Mouse (Mus musculus): Measurements from ENCODE around the gene Akap2. TPM values are rescaled to one million over a fixed set of nuclear protein-coding genes. Genes with fewer than 3 reads are reported as not detected.
A peak's percentile ranks its signal among the peaks of the same experiment; 100 is the strongest.

Gene Akap2
- polyA plus RNA-seq, 1 experiment from 2014 or later: 11.4 TPM

- Histone ChIP-seq H3K4me1 (replicated peaks; ENCODE audit: control insufficient read depth, insufficient read depth) (no peaks in the 10 kb centered on the region), H3K27me3 (ENCODE audit: control insufficient read depth, insufficient read depth, low read length) (no peaks in the 10 kb centered on the region), H3K9me3 (ENCODE audit: control insufficient read depth, low read length) (no peaks in the 10 kb centered on the region), H3K36me3 (ENCODE audit: control insufficient read depth, insufficient read depth, low read length) (no peaks in the 10 kb centered on the region), H3K4me2 (replicated peaks; ENCODE audit: low read depth) (no peak overlapping the region), H3K27ac (replicated peaks) (no peak overlapping the region), H3K4me3 (ENCODE audit: low read depth, low read length) (no peak overlapping the region), H3K9ac (ENCODE audit: low read length) (no peak overlapping the region)
- no peak; the same call in 1 of the 2 replicates for ATAC-seq (ENCODE audit: low FRiP score, low TSS enrichment)
- WGBS: 69% methylated on average over 11 of the region's 11 CpGs
- TF ChIP-seq EP300 (optimal IDR thresholded peaks at IDR 0.05): no peak
- TF ChIP-seq CTCF (IDR thresholded peaks at IDR 0.05; ENCODE audit: low read depth): no peak
- no peak for DNase-seq (ENCODE audit: low spot score)
Measured at GRCm38 (mm10) chr4:57703574-57704470, 13.6 kb upstream of the Akap2 start.

GRCm38 (mm10) chr4:57704575-57704974 is 12.9 kb upstream of the Akap2 start:
- Histone ChIP-seq H3K9me3 (ENCODE audit: control insufficient read depth, low read length) (no peaks in the 10 kb centered on the region), H3K9ac (ENCODE audit: low read length) (no peak overlapping the region), H3K36me3 (ENCODE audit: control insufficient read depth, insufficient read depth, low read length) (no peaks in the 10 kb centered on the region), H3K27ac (replicated peaks) (no peak overlapping the region), H3K27me3 (ENCODE audit: control insufficient read depth, insufficient read depth, low read length) (no peaks in the 10 kb centered on the region), H3K4me3 (ENCODE audit: low read depth, low read length) (no peak overlapping the region), H3K4me2 (replicated peaks; ENCODE audit: low read depth) (no peak overlapping the region), H3K4me1 (replicated peaks; ENCODE audit: control insufficient read depth, insufficient read depth) (no peaks in the 10 kb centered on the region)
- DNase-seq (ENCODE audit: low spot score) (no peak), ATAC-seq (ENCODE audit: low FRiP score, low TSS enrichment) (no peak)
- 88% methylated on average over 7 of the region's 7 CpGs for WGBS
- TF ChIP-seq CTCF (IDR thresholded peaks at IDR 0.05; ENCODE audit: low read depth): no peak

- H3K27ac ChIP-seq (replicated peaks): no peak overlapping the region
- no peak overlapping the region for H3K4me2 ChIP-seq (replicated peaks; ENCODE audit: low read depth)
- no peaks in the 10 kb centered on the region for H3K4me1 ChIP-seq (replicated peaks; ENCODE audit: control insufficient read depth, insufficient read depth)
- no peak for ATAC-seq (ENCODE audit: low FRiP score, low TSS enrichment)
- DNase-seq (ENCODE audit: low spot score): no peak
- H3K36me3 ChIP-seq (ENCODE audit: control insufficient read depth, insufficient read depth, low read length): no peaks in the 10 kb centered on the region
- H3K9ac ChIP-seq (ENCODE audit: low read length): no peak overlapping the region
- no peak overlapping the region for H3K4me3 ChIP-seq (ENCODE audit: low read depth, low read length)
- no peaks in the 10 kb centered on the region for H3K27me3 ChIP-seq (ENCODE audit: control insufficient read depth, insufficient read depth, low read length)
- no peaks in the 10 kb centered on the region for H3K9me3 ChIP-seq (ENCODE audit: control insufficient read depth, low read length)
- TF ChIP-seq EP300 (optimal IDR thresholded peaks at IDR 0.05): no peak
- no peak for TF ChIP-seq CTCF (IDR thresholded peaks at IDR 0.05; ENCODE audit: low read depth)
Measured at GRCm38 (mm10) chr4:57715849-57716248, 1.6 kb upstream of the Akap2 start.

- Histone ChIP-seq H3K9me3 (ENCODE audit: control insufficient read depth, low read length) (no peaks in the 10 kb centered on the region), H3K4me1 (replicated peaks; ENCODE audit: control insufficient read depth, insufficient read depth) (no peaks in the 10 kb centered on the region), H3K27me3 (ENCODE audit: control insufficient read depth, insufficient read depth, low read length) (no peaks in the 10 kb centered on the region), H3K27ac (replicated peaks) (no peak overlapping the region), H3K9ac (ENCODE audit: low read length) (no peak overlapping the region), H3K36me3 (ENCODE audit: control insufficient read depth, insufficient read depth, low read length) (no peaks in the 10 kb centered on the region), H3K4me2 (replicated peaks; ENCODE audit: low read depth) (no peak overlapping the region), H3K4me3 (ENCODE audit: low read depth, low read length) (no peak overlapping the region)
- no peak for DNase-seq (ENCODE audit: low spot score)
- no peak for ATAC-seq (ENCODE audit: low FRiP score, low TSS enrichment)
- TF ChIP-seq EP300 (optimal IDR thresholded peaks at IDR 0.05) (no peak), CTCF (IDR thresholded peaks at IDR 0.05; ENCODE audit: low read depth) (no peak)
- WGBS: 42% methylated on average over 4 of the region's 4 CpGs
Measured at GRCm38 (mm10) chr4:57716735-57717134, 722 bp upstream of the Akap2 start.

- Histone ChIP-seq H3K27me3 (ENCODE audit: control insufficient read depth, insufficient read depth, low read length) (no peaks in the 10 kb centered on the region), H3K9ac (ENCODE audit: low read length) (no peak overlapping the region), H3K9me3 (ENCODE audit: control insufficient read depth, low read length) (no peaks in the 10 kb centered on the region), H3K4me2 (replicated peaks; ENCODE audit: low read depth) (no peak overlapping the region), H3K36me3 (ENCODE audit: control insufficient read depth, insufficient read depth, low read length) (no peaks in the 10 kb centered on the region), H3K4me1 (replicated peaks; ENCODE audit: control insufficient read depth, insufficient read depth) (no peaks in the 10 kb centered on the region), H3K27ac (replicated peaks) (no peak overlapping the region), H3K4me3 (ENCODE audit: low read depth, low read length) (no peak overlapping the region)
- ATAC-seq (ENCODE audit: low FRiP score, low TSS enrichment) (no peak), DNase-seq (ENCODE audit: low spot score) (no peak)
- WGBS: 88% methylated on average over 1 of the region's 1 CpGs
- peak; percentile 25 for TF ChIP-seq CTCF (IDR thresholded peaks at IDR 0.05; ENCODE audit: low read depth)
- TF ChIP-seq EP300 (optimal IDR thresholded peaks at IDR 0.05): no peak
Measured at GRCm38 (mm10) chr4:57719370-57719769, 1.9 kb downstream of the Akap2 start.

- Histone ChIP-seq H3K4me3 (ENCODE audit: low read depth, low read length) (no peak overlapping the region), H3K9me3 (ENCODE audit: control insufficient read depth, low read length) (no peaks in the 10 kb centered on the region), H3K36me3 (ENCODE audit: control insufficient read depth, insufficient read depth, low read length) (no peaks in the 10 kb centered on the region; the same call in 1 of the 2 replicates), H3K27me3 (ENCODE audit: control insufficient read depth, insufficient read depth, low read length) (no peaks in the 10 kb centered on the region), H3K4me1 (replicated peaks; ENCODE audit: control insufficient read depth, insufficient read depth) (no peaks in the 10 kb centered on the region), H3K4me2 (replicated peaks; ENCODE audit: low read depth) (no peak overlapping the region), H3K9ac (ENCODE audit: low read length) (no peak overlapping the region), H3K27ac (replicated peaks) (no peak overlapping the region)
- ATAC-seq (ENCODE audit: low FRiP score, low TSS enrichment) (no peak), DNase-seq (ENCODE audit: low spot score) (no peak)
- 49% methylated on average over 7 of the region's 7 CpGs for WGBS
- TF ChIP-seq CTCF (IDR thresholded peaks at IDR 0.05; ENCODE audit: low read depth) (no peak), EP300 (optimal IDR thresholded peaks at IDR 0.05) (no peak)
Measured at GRCm38 (mm10) chr4:57720869-57721361, 3.5 kb downstream of the Akap2 start.

Data from stomach, postnatal 0 days (tissue).